Mouse (Mus musculus) cerebellum, postnatal 36 days (tissue): ENCODE measurements at regions not wholly inside any gene's neighbourhood (a gene's known extent, or its start where the extent isn't known, plus 50 kb on each side); places are given as distances from the start of the nearest gene placed in this dataset.
A peak's percentile ranks its signal among the peaks of the same experiment; 100 is the strongest.

Source experiments
- DNase-seq, 2 experiments: peaks; one replicate each; pipeline ENCODE4 v3.0.0; 2021 to 2022; ENCODE audit warnings: mixed read lengths in 2 of 2

- DNase-seq = no peak
These were observed 269.5 kb upstream of the Acvr2a start for GRCm38 (mm10) chr2:48544377-48544776.

DNA sequence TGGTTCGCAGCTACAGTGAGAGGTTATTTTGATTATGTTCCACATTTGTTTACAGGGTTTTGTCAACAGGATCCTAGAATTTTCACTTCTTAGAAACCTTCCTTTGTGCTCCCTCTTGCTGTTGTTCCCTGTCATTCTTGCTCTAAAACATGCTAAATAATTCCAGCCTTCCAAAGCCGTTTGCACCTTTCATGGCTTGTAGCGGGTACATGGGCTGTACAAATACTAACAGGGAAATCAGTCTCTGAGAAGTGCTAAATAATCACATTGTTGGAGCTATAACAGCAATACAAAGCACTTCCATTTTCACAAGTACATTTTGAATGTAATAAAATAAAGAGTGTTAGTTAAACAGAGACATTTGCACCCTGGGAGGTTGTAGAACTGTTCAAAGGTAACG lies 268.8 kb upstream of the Acvr2a start:
- no peak for DNase-seq

DNA sequence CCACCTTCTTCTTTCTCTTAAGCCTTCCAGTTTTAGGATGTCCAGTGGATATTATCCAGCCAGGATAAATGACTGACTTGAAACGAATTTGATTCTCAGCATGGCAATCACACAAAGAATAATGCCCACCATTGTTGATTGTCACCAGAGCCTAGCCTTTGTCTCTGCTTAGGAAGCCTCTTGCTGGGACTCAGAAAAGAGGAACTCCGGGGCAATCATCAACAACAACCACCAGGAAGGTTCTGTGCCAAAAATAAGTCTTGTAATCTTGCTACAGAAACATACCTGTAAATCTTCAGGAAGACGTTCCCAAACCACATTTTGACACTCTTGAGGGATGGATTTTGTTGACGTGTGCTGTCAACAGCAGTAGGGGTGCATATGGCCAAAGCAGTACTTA lies 268.2 kb upstream of the Acvr2a start:
- no peak for DNase-seq

GRCm38 (mm10) chr2:48546194-48546593 lies 267.7 kb upstream of the Acvr2a start:
- DNase-seq = no peak

DNA sequence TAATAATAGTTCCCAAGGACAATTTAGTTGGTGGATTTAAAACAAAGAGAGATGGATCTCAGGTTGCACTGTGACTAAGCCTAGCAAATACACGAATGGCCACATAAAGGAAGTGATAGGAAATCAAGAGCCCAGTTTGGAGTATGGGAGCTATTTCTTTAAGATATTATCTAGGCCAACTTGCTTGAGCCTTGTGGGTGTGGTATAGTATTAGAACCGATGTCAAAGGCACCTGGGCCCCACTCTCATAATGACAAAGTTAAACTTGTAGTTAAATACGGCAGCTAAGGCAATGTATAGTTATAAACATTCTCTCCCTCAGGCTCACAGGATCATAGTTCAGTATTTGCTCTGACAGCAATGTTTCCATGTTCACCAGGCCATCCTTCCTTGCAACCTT lies 257.3 kb upstream of the Acvr2a start:
- no peak for DNase-seq

GRCm38 (mm10) chr2:48557123-48557522 lies 256.8 kb upstream of the Acvr2a start:
- no peak for DNase-seq

GRCm38 (mm10) chr2:48558641-48559040 lies 255.3 kb upstream of the Acvr2a start:
- no peak for DNase-seq

DNA sequence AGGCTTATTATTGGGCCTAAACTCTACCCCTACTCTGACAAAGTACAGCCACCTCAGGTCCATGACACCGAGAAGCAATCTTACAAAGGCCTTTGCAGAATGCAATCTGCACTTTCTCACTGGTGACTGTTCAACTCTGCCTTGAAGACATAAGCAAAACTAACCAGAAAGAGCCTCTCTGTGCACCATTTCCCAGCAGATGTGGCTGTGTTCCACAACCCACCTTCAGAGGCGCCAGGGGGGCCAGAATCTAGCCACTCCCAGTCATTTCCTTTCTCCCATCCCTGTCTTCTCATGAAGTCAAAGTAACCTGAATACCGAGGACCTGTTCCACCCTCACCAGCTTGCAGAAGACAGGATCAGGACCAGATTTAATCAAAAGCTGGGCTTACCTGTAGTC lies 250.3 kb upstream of the Acvr2a start:
- no peak for DNase-seq

- DNase-seq = no peak
These were observed 249.7 kb upstream of the Acvr2a start for GRCm38 (mm10) chr2:48564170-48564569.

- no peak for DNase-seq
These were observed 246.0 kb upstream of the Acvr2a start for GRCm38 (mm10) chr2:48567871-48568270.

DNA sequence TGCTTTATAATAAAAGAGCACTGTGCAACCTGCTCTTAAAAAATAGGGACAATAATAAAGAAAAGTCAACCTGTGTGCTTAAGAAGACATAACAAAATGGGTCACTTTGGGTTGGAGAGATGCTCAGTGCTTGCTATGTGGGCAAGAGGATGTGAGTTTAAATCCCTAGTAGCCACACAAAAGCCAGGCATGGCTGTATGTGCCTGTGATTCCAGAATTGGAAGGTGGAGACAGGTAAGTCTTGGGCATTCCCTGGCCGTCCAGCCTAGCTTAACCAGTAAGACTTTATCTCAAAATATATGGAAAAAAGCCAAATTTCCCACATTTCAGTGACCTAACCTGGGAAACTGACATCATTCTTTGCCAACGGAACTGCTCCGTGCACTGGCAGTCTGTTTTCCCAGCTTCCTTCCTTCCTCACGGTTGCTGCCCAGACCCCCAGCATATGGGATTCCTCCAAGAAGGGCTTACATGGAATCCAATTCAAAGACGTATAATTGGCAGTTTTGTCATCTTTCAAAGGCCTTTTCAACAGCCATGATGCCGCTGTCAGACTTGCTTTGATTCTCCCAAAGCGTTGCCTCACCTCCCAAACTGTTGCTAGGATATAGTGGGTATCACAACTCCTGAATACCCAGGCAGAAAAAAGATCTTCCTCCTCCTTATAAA lies 227.6 kb upstream of the Acvr2a start:
- no peak for DNase-seq

DNA sequence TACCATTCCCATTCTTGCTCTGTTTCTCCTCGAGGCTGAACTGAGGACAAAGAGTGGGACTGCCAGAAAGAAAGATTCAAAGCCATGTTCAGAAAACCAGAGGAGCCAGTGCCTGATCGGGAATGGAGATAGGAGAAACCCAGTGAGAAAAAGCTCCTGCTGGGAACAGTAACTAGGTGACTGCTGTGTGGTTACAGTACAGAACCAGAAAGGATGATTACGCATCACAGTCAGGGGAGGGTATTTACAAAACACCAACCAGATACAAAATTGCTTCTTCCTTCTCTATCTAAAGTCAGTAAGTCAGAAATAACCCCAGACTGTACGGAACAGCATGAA lies 227.1 kb upstream of the Acvr2a start:
- no peak for DNase-seq

DNA sequence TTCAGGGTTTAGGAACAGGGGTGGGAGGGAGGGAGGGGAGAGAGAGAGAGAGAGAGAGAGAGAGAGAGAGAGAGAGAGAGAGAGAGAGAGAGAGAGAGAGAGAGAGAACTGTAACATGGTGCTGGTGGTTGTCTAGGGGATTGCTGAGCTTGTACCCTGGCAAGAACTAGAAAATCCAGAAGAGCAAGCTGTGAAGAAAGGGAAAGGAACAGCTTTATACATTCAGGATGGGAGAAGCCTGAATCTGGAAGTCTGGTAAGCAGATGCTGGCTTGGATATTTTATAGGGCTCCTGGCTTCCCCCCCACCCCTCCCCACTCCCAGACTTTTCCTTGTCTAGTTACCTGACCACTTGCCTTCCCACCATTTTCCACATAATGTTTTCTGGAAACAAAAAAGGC lies 224.2 kb upstream of the Acvr2a start:
- no peak for DNase-seq

GRCm38 (mm10) chr2:48597793-48598583 lies 215.9 kb upstream of the Acvr2a start:
- DNase-seq = no peak

DNA sequence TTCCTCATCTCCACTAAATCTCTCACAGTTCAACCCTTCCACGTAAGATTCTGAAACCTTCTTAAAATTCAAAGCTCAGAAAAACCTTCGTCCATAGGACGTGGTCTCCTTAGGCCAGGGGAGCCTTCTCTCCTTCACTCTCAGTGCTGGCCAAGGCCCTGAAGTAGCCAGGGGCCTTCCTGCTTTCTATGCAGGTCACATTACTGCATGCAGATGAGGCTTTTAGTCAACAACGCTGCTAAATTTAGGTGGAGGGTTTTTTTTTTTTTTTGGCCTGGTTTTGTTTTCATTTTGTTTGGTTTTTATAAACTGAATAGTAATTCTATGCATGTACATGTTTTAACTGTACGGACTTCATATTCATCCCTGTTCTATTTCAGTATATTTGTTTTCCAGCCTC lies 214.5 kb upstream of the Acvr2a start:
- no peak for DNase-seq

DNA sequence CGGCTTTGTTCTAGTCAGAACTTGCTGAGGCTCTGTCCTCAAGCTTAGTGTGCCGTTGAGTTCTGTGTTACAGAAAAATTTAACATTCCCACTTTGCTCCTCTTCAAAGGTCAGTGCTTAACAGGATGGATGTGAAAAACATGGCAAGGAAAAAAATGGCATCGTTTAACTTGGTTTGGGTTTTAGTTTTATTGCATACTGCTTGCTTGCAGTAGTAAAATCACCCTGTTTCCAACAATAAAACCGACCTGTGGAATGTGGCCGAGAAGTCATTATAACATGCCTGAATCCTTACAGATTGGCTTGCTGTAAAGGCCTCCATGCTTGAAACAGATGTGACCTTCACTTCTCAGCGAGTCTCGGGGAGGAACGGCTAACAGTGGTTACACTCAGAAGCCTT lies 212.1 kb upstream of the Acvr2a start:
- DNase-seq = no peak

GRCm38 (mm10) chr2:48609466-48609865 lies 204.4 kb upstream of the Acvr2a start:
- no peak for DNase-seq

- no peak for DNase-seq
These were observed 201.7 kb upstream of the Acvr2a start for GRCm38 (mm10) chr2:48612251-48612650.

GRCm38 (mm10) chr2:48617141-48617699 lies 196.7 kb upstream of the Acvr2a start:
- DNase-seq = no peak

DNA sequence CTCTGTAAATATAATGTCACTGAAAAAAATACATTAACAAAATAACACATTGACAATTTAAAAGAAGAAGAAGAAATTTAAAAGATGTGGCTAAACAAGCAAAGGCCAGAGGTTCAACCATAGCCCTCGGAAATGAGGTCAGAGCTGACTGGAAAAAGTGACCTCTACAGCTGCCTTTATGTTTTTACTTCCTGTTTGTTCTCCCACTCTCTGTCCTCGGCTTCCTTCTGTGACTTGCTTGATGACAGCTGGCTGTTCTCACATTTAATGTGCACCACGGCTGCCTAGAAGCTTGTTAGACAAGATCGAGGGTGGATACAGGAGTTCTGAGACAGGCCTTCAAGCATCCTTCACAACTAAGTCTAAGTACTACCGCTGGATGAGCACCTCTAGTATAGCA lies 194.9 kb upstream of the Acvr2a start:
- DNase-seq = no peak

- no peak for DNase-seq
These were observed 193.1 kb upstream of the Acvr2a start for GRCm38 (mm10) chr2:48620815-48621214.

DNA sequence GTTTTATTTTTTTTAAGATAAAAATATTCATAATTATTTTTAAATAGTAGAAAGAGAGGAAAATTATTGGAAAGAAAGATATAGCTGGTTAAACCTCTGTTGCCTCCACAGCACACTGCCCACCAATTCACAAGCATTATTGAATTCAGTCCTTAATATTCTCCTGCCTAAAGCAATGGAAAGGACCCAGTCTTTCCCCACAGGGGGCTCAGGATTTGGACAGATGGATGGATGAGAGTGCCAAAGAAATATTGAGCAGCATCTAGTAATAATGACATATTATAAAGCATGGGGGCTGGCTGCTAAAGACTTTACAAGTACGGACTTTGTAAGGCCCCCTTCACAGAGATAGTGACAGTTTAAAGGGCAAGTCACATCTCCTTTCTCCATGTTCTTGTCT lies 191.6 kb upstream of the Acvr2a start:
- DNase-seq = no peak

DNA sequence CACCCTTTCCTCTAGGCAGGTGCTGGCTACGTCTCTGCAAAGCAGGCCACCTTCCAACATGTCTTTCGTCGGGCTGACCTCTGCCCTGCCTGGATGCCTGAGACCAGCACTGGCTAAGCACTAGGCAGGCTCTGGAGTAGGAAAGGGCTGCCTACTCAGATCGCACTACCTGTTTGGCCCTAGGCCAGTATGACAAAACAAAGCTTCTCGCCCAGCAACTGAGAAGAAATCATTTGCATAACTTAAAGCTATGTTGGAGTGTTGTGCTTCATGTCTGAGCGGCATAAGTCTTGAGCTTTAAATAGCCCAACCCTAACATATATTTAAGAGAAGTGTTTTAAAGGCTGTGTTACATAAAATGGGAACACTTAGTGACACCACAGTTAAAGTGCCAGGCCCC lies 189.9 kb upstream of the Acvr2a start:
- DNase-seq = peak in 1 of 2 experiments; percentile 3

DNA sequence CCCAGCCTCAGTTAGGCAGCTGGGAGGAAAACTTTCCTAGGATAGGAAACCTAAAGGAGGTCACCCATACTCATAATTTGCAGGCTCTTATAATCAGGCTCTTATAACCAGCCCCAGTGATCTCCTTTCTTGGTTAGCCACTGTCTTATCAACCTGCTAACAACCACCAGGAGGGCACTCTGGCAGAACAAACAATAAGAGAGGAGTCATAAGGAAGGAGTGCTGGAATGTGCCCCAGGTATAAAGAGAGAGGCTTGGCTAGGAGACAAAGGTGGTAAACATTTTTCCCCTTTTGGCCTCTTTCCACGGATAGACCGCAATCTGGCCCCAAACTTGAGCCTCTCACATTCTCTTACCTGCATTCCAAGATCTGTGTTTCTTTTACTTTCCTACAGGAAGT lies 189.4 kb upstream of the Acvr2a start:
- no peak for DNase-seq
